Mouse (Mus musculus) midbrain, embryonic 12.5 days (tissue): Measurements from ENCODE around the gene Pcyox1. TPM values are rescaled to one million over a fixed set of nuclear protein-coding genes. Genes with fewer than 3 reads are reported as not detected.
A peak's percentile ranks its signal among the peaks of the same experiment; 100 is the strongest.

Experiments used
- ATAC-seq: fragments of 200-750 bp; cut with Nextera tagmentation; 2 replicates; pipeline ENCODE4 v1.8.0; 2017; ENCODE audit warnings: low read depth, moderate TSS enrichment, moderate library complexity; ENCODE audit not compliant: low FRiP score
- H3K27ac ChIP-seq: fragments of 300-500 bp; sonication (generic); replicated peaks from 2 replicates; pipeline ENCODE4 v1.5.1; 2016; ENCODE audit warnings: mild to moderate bottlenecking
- H3K27me3 ChIP-seq: fragments of 300-500 bp; sonication (generic); 2 replicates; pipeline ENCODE4 v1.6.1; 2016; ENCODE audit warnings: mild to moderate bottlenecking
- H3K36me3 ChIP-seq: fragments of 300-500 bp; sonication (generic); 2 replicates; pipeline ENCODE4 v1.6.1; 2016
- H3K4me1 ChIP-seq: fragments of 300-500 bp; sonication (generic); 2 replicates; pipeline ENCODE4 v1.6.1; 2016
- H3K4me2 ChIP-seq: fragments of 300-500 bp; sonication (generic); replicated peaks from 2 replicates; pipeline ENCODE4 v1.6.1; 2016; ENCODE audit warnings: mild to moderate bottlenecking, moderate library complexity
- H3K4me3 ChIP-seq: fragments of 300-500 bp; sonication (generic); 2 replicates; pipeline ENCODE4 v1.5.1; 2016; ENCODE audit warnings: mild to moderate bottlenecking
- H3K9ac ChIP-seq: fragments of 300-500 bp; sonication (generic); replicated peaks from 2 replicates; pipeline ENCODE4 v1.6.1; 2016; ENCODE audit warnings: mild to moderate bottlenecking, moderate library complexity
- H3K9me3 ChIP-seq: fragments of 300-500 bp; sonication (generic); 2 replicates; pipeline ENCODE4 v1.6.1; 2016; ENCODE audit warnings: mild to moderate bottlenecking
- WGBS: fragments of 180-500 bp; shearing (Covaris S2); methylation state at CpG from one replicate; pipeline ENCODE4 v1.1.7; 2016; 5-methylcytosine and 5-hydroxymethylcytosine counted together
- polyA plus RNA-seq: library from polyadenylated mRNA; unstranded; fragments of >200 nt; fragmentation: Nextera tagmentation; extraction: Ambion mirVana; gene quantifications from 2 replicates; pipeline ENCODE4 v1.2.1, GENCODE M21; 2016

The Pcyox1 gene
- polyA plus RNA-seq, 1 experiment from 2014 or later = 128 TPM

DNA sequence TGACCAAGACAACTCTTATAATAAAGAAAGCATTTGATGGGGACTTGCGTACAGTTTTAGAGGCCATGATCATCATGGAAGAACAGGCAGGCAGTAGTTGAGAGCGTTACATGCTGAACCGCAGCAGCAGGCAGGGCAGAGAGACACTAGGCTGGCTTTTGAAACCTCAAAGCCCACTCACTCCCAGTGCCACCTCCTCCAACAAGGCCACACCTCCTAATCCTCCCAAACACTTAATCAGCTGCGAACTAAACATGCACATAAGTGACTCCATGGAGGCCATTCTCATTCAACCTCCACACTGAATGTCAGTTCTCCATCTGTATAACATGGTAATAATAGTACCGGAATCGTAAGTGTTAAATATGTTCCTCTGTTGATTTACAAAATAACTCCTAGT is 23.4 kb downstream of the Pcyox1 start:
- H3K27me3 ChIP-seq = no peaks in the 10 kb centered on the region
- H3K4me2 ChIP-seq = no peak overlapping the region
- H3K9me3 ChIP-seq = no peaks in the 10 kb centered on the region
- ATAC-seq = no peak
- H3K4me3 ChIP-seq = no peak overlapping the region
- 91% methylated on average over 6 of the region's 6 CpGs for WGBS
- H3K36me3 ChIP-seq = peaks cover 35% of the 10 kb centered on the region
- H3K9ac ChIP-seq = no peak overlapping the region
- H3K27ac ChIP-seq = no peak overlapping the region
- peaks cover 25% of the 10 kb centered on the region for H3K4me1 ChIP-seq

DNA sequence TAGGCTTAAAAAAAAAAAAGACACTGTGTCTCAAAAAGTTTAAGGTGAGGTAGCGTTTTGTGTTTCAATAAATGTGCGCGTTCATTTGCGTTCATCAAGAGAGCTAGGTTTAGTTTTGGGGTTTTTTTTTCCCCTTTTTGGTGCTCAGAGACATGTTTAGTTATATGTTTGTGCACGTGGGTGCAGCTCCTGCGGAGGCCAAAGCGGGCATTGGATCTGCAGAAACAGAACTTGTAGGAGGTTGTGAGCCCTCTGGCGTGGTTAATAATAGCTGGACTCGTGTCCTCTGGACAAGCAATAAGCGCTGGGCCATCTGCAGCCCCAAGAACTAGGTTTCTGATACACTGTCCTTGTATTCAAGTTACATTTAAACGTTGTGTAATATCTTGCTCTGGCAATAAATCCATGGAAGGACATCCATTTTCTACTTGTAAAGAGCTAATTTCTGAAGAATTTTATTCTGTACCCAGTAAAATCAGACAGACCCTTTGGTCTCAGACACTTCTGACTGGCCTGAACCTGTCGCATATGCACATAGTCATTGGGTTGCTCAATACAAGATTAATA is 24.9 kb downstream of the Pcyox1 start:
- H3K4me3 ChIP-seq = peak overlapping the region; percentile 69
- no peaks in the 10 kb centered on the region for H3K9me3 ChIP-seq
- H3K36me3 ChIP-seq = peaks cover 26% of the 10 kb centered on the region
- H3K4me2 ChIP-seq = peak overlapping the region; percentile 73
- peak overlapping the region; percentile 74 for H3K9ac ChIP-seq
- peaks cover 25% of the 10 kb centered on the region for H3K4me1 ChIP-seq
- ATAC-seq = no peak
- no peaks in the 10 kb centered on the region for H3K27me3 ChIP-seq
- peak overlapping the region; percentile 75 for H3K27ac ChIP-seq
- 3% methylated on average over 12 of the region's 12 CpGs for WGBS

DNA sequence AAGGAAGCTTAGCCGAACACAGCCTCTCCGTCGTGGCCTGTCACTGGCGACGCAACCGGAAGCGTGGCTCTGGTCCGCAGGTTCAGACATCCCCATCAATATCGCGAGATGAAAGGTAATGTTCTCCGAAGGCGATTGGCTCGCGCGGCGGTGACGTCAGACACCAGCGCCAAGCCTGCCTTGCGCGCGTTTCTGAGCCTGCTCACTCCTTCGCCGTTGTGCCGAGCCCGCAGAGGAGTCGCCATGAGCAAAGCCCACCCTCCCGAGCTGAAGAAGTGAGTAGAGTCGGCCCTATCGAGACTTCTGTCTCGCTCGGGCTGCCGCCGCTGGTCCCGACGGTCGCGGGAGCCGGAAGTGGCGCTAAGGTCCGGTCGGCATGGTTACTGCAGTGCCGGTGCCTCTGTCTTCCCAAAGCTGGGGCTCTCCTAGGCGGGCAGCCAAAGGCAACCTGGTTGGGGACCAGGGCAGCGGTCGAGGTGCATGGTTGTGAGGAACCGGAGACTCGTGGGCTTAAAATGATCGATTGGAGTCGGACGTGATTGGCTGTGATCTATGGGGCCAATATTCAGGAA is 25.5 kb downstream of the Pcyox1 start:
- Histone ChIP-seq H3K4me1 (peaks cover 28% of the 10 kb centered on the region), H3K9ac (peak overlapping the region; percentile 74), H3K4me2 (peak overlapping the region; percentile 73), H3K27ac (peak overlapping the region; percentile 92), H3K36me3 (peaks cover 20% of the 10 kb centered on the region), H3K27me3 (no peaks in the 10 kb centered on the region), H3K9me3 (no peaks in the 10 kb centered on the region), H3K4me3 (peak overlapping the region; percentile 69)
- peak; percentile 96 for ATAC-seq
- under 1% methylated on average over 50 of the region's 50 CpGs for WGBS

DNA sequence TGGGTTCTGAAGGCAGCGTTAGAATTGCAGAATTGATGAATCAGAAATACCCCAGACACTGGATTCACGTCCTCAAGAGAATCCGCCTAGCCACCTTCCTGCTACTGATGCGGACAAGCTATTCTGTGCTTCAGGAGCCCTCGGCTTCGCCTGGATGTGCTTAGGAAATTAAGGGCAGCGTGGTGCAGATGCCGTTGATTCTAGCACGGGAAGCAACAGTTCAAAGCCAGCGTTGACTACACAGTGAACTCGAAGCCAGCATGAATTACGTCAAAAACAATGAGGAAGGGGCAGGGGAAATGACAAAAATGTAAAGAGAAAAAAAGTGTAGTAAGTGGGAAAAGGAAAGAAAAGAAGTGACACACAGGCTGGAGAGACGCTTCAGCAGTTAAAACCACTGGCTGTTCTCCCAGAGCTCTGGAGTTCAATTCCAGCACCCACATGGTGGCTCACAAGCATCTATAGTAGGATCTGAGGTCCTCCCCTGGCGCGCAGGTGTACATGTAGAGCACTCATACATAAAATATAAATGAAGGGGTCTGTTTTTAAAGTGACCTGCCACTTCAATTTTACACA is 26.1 kb downstream of the Pcyox1 start, which contains the start of gene Snrpg:
Gene Snrpg, plus strand, starts transcription at position 541 of the 576 bp plus-strand sequence.
- Histone ChIP-seq H3K36me3 (peaks cover 15% of the 10 kb centered on the region; the same call in 1 of the 2 replicates), H3K27me3 (no peaks in the 10 kb centered on the region), H3K27ac (peak within 1 kb of the TSS; percentile 92), H3K4me3 (peak within 1 kb of the TSS; percentile 69), H3K4me1 (peaks cover 33% of the 10 kb centered on the region), H3K9me3 (no peaks in the 10 kb centered on the region), H3K9ac (peak within 1 kb of the TSS; percentile 74), H3K4me2 (peak within 1 kb of the TSS; percentile 73)
- 16% methylated on average over 15 of the region's 15 CpGs for WGBS
- ATAC-seq = no peak

DNA sequence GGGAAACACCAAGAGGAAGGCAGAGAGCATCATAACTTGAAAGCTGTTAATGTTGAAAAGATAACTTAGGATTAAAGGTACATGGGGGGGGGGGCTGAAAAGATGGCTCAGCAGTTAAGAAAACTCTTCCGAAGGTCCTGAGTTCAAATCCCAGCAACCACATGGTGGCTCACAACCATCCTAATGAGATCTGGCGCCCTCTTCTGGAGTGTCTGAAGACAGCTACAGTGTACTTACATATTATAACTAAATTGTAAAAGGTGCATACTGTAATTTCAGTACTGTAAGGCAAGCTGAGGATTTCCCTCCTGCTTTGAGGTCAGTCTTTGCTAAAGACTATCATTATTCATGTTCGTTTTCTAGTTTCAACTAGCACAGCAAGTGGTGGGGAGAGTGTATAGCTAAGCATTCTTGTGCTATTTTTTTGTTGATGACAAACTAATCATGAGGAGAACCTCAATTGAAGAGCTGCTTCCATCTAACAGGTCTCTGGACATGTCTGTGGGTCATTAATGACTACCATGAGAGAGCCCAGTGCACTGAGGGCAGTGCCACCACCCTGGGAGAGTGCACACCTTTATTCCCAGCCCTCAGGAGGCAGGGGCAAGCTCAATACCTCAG is 26.8 kb downstream of the Pcyox1 start:
- no peak for ATAC-seq
- Histone ChIP-seq H3K9ac (peak overlapping the region; percentile 66), H3K36me3 (peaks cover 12% of the 10 kb centered on the region; the same call in 1 of the 2 replicates), H3K27me3 (no peaks in the 10 kb centered on the region), H3K4me3 (peak overlapping the region; percentile 69), H3K4me1 (peaks cover 33% of the 10 kb centered on the region), H3K27ac (peak overlapping the region; percentile 92), H3K9me3 (no peaks in the 10 kb centered on the region), H3K4me2 (peak overlapping the region; percentile 73)
- WGBS = 65% methylated on average over 3 of the region's 3 CpGs

DNA sequence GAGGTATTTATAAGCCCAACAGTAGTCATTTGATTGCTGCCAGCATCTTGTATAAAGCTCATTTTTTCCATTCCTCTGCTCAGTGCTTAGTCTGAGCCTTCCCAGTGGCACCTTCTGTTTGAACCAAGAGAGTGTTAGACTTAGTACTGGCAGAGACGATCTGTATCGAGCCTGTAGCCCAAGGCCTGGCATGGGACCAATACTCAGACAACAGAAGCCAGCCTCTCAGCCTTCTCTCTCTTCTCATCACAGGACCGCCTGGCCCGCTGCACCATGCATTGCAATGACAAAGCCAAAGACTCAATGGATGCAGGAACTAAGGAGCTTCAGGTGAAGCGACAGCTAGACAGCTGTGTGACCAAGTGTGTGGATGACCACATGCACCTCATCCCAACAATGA is 28.5 kb downstream of the Pcyox1 start:
- Histone ChIP-seq H3K27ac (no peak overlapping the region), H3K27me3 (no peaks in the 10 kb centered on the region), H3K9me3 (no peaks in the 10 kb centered on the region), H3K4me2 (no peak overlapping the region), H3K4me1 (peaks cover 39% of the 10 kb centered on the region), H3K4me3 (no peak overlapping the region), H3K9ac (no peak overlapping the region), H3K36me3 (peaks cover 10% of the 10 kb centered on the region; the same call in 1 of the 2 replicates)
- WGBS = 94% methylated on average over 5 of the region's 5 CpGs
- ATAC-seq = no peak

DNA sequence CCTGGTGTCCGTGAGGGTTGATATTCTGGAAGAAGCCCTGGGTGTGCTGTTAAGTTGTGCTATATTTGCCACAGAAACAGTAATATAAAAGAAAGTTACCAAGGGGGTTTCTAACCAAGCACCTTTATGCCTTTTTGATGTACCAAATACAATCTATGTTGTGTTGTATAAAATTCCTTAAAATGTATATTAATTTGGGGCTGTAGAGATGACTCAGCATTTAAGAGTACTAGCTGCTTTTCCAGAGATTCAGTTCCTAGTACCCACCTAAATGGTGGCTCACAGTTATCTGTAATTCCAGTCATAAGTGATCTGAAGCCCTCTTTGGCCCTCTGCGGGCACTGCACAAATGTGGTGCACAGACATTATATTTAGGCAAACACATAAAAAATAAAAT is 30.1 kb downstream of the Pcyox1 start:
- Histone ChIP-seq H3K9ac (0 out of 2 replicates have a peak overlapping the region, but pooled peaks have one; percentile 83), H3K36me3 (peaks cover 10% of the 10 kb centered on the region; the same call in 1 of the 2 replicates)
- ATAC-seq = no peak

DNA sequence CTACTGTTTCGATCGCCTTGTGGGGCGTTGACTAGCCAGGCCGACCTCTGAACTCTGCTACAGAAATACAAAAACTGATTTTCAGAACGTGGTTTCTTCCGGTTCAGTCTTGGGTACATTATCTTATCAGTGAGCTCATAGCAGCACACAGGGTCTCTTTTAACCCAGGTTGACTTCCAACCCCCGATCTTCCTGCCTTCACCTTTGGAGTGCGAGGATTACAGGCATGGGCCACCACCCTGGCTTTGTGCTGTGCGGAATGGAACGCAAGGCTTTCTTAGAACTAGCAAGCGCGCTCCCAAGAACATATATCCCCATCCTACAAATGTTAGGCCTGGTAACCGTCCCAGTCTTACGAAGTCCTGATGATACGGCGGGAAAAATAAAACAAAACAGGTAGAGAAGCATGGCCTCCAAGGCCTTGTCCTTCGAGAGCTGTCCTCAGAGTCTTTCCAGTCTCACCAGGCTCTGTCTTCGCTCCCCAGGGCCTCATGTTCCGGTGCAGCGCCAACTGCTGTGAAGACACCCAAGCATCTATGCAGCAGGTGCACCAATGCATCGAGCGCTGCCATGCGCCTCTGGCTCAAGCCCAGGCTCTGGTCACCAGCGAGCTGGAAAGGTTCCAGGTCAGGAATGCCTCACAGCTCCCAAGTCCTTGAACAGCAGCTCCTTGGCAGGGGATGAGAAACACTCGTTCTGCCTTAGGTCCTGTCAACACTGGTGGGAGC is 30.7 kb downstream of the Pcyox1 start:
- H3K9me3 ChIP-seq = no peaks in the 10 kb centered on the region
- peak overlapping the region; percentile 74 for H3K27ac ChIP-seq
- no peak for ATAC-seq
- peak overlapping the region; percentile 71 for H3K4me3 ChIP-seq
- no peaks in the 10 kb centered on the region for H3K27me3 ChIP-seq
- H3K4me2 ChIP-seq = peak overlapping the region; percentile 82
- peak overlapping the region; percentile 83 for H3K9ac ChIP-seq
- peaks cover 10% of the 10 kb centered on the region; the same call in 1 of the 2 replicates for H3K36me3 ChIP-seq
- 46% methylated on average over 25 of the region's 25 CpGs for WGBS
- peaks cover 23% of the 10 kb centered on the region for H3K4me1 ChIP-seq

More for the DNA sequence above, 30.1 kb downstream of the Pcyox1 start:
- H3K4me1 ChIP-seq = peaks cover 23% of the 10 kb centered on the region
- peak overlapping the region; percentile 82 for H3K4me2 ChIP-seq
- 79% methylated on average over 2 of the region's 2 CpGs for WGBS
- peak overlapping the region; percentile 71 for H3K4me3 ChIP-seq
- no peaks in the 10 kb centered on the region for H3K27me3 ChIP-seq
- H3K27ac ChIP-seq = no peak overlapping the region
- no peaks in the 10 kb centered on the region for H3K9me3 ChIP-seq

DNA sequence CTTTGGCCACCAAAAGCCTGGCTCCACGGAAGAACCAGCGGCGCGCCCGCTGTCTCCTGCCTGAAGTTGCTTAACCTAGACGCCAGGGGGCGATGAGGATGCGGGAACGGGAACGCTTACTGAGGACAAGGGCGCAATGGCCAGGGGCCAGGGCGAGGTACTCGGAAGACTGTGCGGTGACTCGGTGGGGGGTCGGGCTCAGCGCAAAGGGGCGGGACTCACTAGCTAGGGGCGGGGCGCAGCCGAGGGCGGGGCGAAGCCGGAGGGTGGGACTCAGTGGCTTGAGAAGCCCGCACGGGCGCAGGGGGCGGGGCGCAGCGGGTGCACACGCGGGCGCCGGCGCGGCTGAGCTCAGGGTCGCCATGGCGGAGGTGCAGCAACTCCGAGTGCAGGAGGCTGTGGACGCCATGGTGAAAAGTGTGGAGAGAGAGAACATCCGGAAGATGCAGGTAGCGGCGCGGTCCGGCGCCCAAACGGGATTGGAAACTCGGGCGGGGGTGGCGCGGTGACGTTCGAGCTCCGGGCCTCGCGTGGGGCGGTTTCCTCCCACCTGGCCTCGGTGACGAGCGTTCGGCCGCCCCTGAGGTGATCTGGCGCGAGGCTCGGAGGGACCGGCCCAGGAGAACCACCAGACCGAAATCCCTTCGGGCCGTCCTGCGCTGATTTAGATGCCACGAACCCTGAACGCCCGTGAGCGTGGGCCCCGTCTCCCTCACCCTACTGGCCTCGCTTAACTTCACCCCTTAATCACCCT is 31.4 kb downstream of the Pcyox1 start, which contains the start of gene Fam136a:
Gene Fam136a, plus strand, starts transcription at position 276 of the 754 bp plus-strand sequence.
- H3K4me3 ChIP-seq = peak within 1 kb of the TSS; percentile 71
- peaks cover 10% of the 10 kb centered on the region; the same call in 1 of the 2 replicates for H3K36me3 ChIP-seq
- peak within 1 kb of the TSS; percentile 82 for H3K4me2 ChIP-seq
- under 1% methylated on average over 73 of the region's 76 CpGs for WGBS
- H3K27me3 ChIP-seq = no peaks in the 10 kb centered on the region
- H3K9me3 ChIP-seq = no peaks in the 10 kb centered on the region
- H3K27ac ChIP-seq = peak within 1 kb of the TSS; percentile 78
- H3K4me1 ChIP-seq = peaks cover 18% of the 10 kb centered on the region
- peak within 1 kb of the TSS; percentile 83 for H3K9ac ChIP-seq
- ATAC-seq = peak; percentile 95

DNA sequence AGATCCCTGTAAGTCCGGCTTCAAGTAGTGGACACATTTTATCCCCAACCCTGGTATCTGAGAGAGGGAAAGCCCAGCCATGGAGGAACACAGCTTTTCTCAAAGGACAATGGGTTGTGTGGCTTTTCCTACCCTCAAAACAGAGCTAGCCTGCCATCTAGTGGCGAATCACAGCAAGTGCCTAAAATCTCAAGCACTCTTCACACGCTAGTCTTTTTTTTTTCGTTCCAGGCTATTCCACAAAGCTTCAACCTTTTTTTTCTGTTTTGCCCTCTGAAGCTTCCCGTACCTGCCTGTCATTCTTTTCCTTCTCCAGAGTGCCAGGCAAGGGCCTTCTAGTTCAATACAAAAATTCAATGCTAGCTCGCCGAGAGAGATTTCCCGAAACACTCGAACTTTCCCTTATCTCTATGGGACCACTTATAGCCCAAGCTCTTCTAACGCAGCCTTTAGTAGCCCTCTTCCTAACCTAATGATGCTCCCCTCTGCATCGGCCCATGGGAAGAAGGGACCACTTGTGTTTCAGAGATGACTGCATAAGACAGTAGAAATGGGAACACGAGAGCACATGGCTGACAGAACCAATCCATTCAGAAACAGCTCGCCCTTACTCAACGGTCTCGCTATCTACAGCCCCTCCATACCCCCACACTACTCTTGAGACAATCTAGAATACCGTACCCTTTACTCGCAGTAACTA is 32.4 kb downstream of the Pcyox1 start:
- Histone ChIP-seq H3K4me3 (peak overlapping the region; percentile 71), H3K9ac (peak overlapping the region; percentile 83), H3K27me3 (no peaks in the 10 kb centered on the region), H3K4me2 (peak overlapping the region; percentile 82), H3K36me3 (peaks cover 10% of the 10 kb centered on the region; the same call in 1 of the 2 replicates), H3K27ac (peak overlapping the region; percentile 78), H3K4me1 (peaks cover 16% of the 10 kb centered on the region), H3K9me3 (no peaks in the 10 kb centered on the region)
- 3% methylated on average over 17 of the region's 17 CpGs for WGBS
- ATAC-seq = peak; percentile 3; the same call in 1 of the 2 replicates
